Mouse (Mus musculus) heart, postnatal 0 days (tissue): ENCODE data around the gene Prdm2.

Experiments
- CTCF ChIP-seq: IDR thresholded peaks from 2 replicates; pipeline ENCODE4 v1.5.1; 2016; ENCODE audit warnings: antibody characterized with exemption, control low read depth, low read depth
- EP300 ChIP-seq: IDR thresholded peaks from 2 replicates; pipeline ENCODE4 v1.6.1; 2016; ENCODE audit warnings: antibody characterized with exemption, low read depth

- TF ChIP-seq CTCF (no peak), EP300 (no peak)
Observed at GRCm38 (mm10) chr4:143147666-143148065, 65.1 kb downstream of the Prdm2 start.
